Mouse (Mus musculus) hindbrain, embryonic 12.5 days (tissue): ENCODE measurements around the gene Smim24. TPM values are rescaled to one million over a fixed set of nuclear protein-coding genes. Genes with fewer than 3 reads are reported as not detected.
A peak's percentile ranks its signal among the peaks of the same experiment; 100 is the strongest.

Source experiments
- ATAC-seq: fragments of 200-750 bp; cut with Nextera tagmentation; 2 replicates; pipeline ENCODE4 v1.8.0; 2017; ENCODE audit warnings: moderate TSS enrichment; ENCODE audit not compliant: low FRiP score
- H3K27ac ChIP-seq: fragments of 300-500 bp; sonication (generic); 2 replicates; pipeline ENCODE4 v1.5.1; 2016; ENCODE audit warnings: mild to moderate bottlenecking
- H3K27me3 ChIP-seq: fragments of 300-500 bp; sonication (generic); 2 replicates; pipeline ENCODE4 v1.6.1; 2016; ENCODE audit warnings: mild to moderate bottlenecking
- H3K36me3 ChIP-seq: fragments of 300-500 bp; sonication (generic); 2 replicates; pipeline ENCODE4 v1.6.1; 2016; ENCODE audit warnings: mild to moderate bottlenecking
- H3K4me1 ChIP-seq: fragments of 300-500 bp; sonication (generic); 2 replicates; pipeline ENCODE4 v1.6.1; 2016
- H3K4me2 ChIP-seq: fragments of 300-500 bp; sonication (generic); replicated peaks from 2 replicates; pipeline ENCODE4 v1.6.1; 2016; ENCODE audit warnings: mild to moderate bottlenecking
- H3K4me3 ChIP-seq: fragments of 300-500 bp; sonication (generic); 2 replicates; pipeline ENCODE4 v1.5.1; 2016; ENCODE audit warnings: mild to moderate bottlenecking
- H3K9ac ChIP-seq: fragments of 300-500 bp; sonication (generic); 2 replicates; pipeline ENCODE4 v1.6.1; 2016; ENCODE audit warnings: mild to moderate bottlenecking, moderate library complexity
- H3K9me3 ChIP-seq: fragments of 300-500 bp; sonication (generic); replicated peaks from 2 replicates; pipeline ENCODE4 v1.6.1; 2016; ENCODE audit warnings: mild to moderate bottlenecking
- WGBS: fragments of 180-500 bp; shearing (Covaris S2); methylation state at CpG from one replicate; pipeline ENCODE4 v1.1.7; 2016; 5-methylcytosine and 5-hydroxymethylcytosine counted together
- microRNA-seq: library from miRNA; unstranded; fragments of <30 nt; microRNA quantifications from one replicate; pipeline ENCODE4, GENCODE M21; 2017
- polyA plus RNA-seq: library from polyadenylated mRNA; unstranded; fragments of >200 nt; fragmentation: Nextera tagmentation; extraction: Ambion mirVana; gene quantifications from 2 replicates; pipeline ENCODE4 v1.2.1, GENCODE M21; 2016

Gene Smim24
- polyA plus RNA-seq, 1 experiment from 2014 or later: 2.7 TPM

DNA sequence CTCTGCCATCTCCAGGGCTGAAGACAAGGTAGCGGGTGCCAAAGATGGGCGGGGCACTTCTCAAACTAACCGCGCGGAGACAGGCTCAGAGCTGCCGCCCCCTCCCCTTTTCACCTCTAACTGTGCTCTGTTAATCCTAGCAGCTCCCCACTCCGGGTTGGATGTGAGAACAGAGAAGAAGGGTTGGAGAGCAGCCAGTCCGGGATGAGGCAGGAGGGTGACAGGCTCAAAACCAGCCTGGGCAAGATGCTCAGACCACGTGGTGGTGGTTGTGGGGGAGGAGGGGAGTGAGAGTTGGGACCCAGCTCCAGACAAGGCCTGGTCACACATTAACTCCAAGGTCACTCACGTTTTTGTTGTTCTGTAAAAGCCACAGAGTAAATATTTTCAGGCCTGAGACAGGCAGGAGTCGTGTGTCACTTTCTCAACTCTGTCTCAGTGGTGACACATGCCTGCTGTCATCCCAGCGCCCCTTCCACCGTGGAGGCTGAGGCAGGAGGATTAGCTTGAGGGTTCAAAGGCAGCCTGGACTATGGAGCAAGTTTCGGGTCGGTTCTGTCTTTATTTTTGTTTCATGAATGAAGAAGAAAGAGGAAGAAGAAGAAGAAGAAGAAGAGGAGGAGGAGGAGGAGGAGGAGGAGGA is 38.8 kb downstream of the Smim24 start:
- H3K36me3 ChIP-seq: no peaks in the 10 kb centered on the region
- peaks cover 36% of the 10 kb centered on the region for H3K4me1 ChIP-seq
- peaks cover 42% of the 10 kb centered on the region for H3K27me3 ChIP-seq
- ATAC-seq: no peak
- H3K4me2 ChIP-seq: peak overlapping the region; percentile 67
- H3K9ac ChIP-seq: no peak overlapping the region
- no peaks in the 10 kb centered on the region for H3K9me3 ChIP-seq
- H3K4me3 ChIP-seq: peak overlapping the region; percentile 80
- no peak overlapping the region for H3K27ac ChIP-seq
- WGBS: 18% methylated on average over 15 of the region's 15 CpGs

DNA sequence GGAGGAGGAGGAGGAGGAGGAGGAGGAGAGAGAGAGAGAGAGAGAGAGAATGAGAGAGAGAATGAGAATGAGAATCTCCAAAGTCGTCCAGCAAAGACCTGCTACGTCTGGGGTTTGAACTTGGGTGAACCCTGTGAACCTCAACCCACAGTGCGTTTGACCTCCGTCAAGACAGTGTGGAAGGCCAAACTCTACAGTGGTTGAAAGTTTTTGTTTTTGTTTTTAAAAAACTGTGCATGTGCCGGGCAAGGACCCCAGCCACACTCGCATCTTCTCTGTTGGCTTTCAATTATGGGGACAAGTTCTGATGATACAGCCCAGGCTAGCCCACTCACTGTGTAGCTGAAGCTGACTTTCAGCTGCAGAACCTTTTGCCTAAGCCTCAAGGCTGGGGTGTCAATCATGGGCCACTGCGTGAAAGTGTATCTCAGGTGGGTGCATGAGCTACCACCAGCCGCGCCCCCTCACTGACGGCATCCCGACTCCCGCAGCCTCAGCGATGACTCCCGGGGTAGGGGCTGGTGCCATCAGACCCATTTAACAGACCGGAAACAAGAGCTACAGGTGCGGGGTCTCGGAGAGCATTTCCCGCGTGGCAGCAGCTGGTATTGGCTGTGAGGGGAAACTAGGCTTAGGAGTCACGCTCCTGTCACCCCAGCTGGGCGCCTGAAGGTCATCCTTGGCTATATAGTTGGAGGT is 39.5 kb downstream of the Smim24 start:
- 64% methylated on average over 21 of the region's 21 CpGs for WGBS
- Histone ChIP-seq H3K4me1 (peaks cover 29% of the 10 kb centered on the region), H3K9me3 (no peaks in the 10 kb centered on the region), H3K27me3 (peaks cover 39% of the 10 kb centered on the region), H3K4me2 (peak overlapping the region; percentile 48), H3K36me3 (no peaks in the 10 kb centered on the region), H3K4me3 (no peak overlapping the region), H3K9ac (no peak overlapping the region), H3K27ac (no peak overlapping the region)
- ATAC-seq: no peak

DNA sequence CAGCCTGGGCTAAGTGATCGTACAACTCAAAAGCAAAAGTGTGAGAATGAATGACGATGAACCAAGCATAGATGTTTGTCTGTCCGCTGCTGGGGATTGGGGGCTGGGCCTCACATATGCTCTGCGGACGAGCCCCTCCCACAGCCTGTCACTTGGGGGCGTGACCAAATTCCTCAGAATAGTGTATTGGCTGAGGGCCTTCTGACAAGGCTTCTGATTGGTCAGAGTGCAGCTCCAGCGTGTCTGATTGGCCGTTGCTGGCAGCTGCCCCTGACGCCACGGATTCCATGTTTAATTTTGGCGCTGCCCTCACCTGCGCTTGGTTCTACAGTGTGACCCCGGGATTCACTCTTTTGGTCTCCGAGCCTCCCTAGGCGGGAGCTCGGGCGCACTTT is 40.0 kb downstream of the Smim24 start:
- H3K4me1 ChIP-seq: peaks cover 28% of the 10 kb centered on the region
- WGBS: 4% methylated on average over 17 of the region's 17 CpGs
- H3K9me3 ChIP-seq: no peaks in the 10 kb centered on the region
- no peak overlapping the region for H3K27ac ChIP-seq
- H3K27me3 ChIP-seq: peaks cover 37% of the 10 kb centered on the region
- peak; percentile 86 for ATAC-seq
- H3K9ac ChIP-seq: no peak overlapping the region
- H3K4me3 ChIP-seq: peak overlapping the region; percentile 14; the same call in 1 of the 2 replicates
- H3K4me2 ChIP-seq: peak overlapping the region; percentile 48
- H3K36me3 ChIP-seq: no peaks in the 10 kb centered on the region

DNA sequence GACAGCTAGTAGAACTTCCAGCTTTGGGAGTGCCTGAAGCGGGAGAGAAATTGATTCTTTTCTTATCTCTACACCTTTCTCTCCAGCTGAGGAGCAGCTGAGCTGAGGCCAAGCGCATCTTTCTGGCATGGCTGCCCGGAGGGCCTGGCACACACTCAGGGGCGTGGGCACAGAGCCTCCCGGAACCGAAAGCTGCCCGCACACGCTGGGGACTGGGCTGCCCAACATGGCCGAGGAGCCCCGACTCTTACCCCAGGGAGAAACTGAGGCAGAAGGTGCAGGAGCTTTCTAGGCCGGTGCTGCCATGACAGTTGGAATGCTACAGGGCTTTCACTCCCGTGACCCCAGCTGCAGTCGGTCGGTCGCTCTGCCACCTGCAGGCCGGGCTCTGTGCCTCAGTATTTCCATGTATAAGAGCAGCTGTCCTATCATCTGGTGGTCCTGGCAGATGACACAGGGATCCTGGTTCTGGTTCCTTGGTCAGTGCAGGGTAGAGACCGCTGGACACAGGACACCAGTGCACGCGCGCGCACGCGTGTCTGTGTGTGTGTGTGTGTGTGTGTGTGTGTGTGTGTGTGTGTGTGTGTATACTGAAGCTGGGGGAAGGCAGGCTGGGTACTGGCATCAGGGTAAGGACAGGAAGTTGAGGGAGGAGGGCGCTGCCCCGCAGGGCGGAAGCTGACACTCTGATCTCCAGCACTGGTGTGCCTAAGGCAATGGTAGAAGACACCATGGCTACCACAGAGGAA is 40.9 kb downstream of the Smim24 start:
- peaks cover 29% of the 10 kb centered on the region for H3K27me3 ChIP-seq
- no peak for ATAC-seq
- peaks cover 28% of the 10 kb centered on the region for H3K4me1 ChIP-seq
- no peak overlapping the region for H3K9ac ChIP-seq
- 0 out of 2 replicates have a peak overlapping the region, but pooled peaks have one; percentile 48 for H3K4me2 ChIP-seq
- no peaks in the 10 kb centered on the region for H3K36me3 ChIP-seq
- H3K9me3 ChIP-seq: no peaks in the 10 kb centered on the region
- no peak overlapping the region for H3K27ac ChIP-seq
- WGBS: 72% methylated on average over 26 of the region's 26 CpGs
- no peak overlapping the region for H3K4me3 ChIP-seq

DNA sequence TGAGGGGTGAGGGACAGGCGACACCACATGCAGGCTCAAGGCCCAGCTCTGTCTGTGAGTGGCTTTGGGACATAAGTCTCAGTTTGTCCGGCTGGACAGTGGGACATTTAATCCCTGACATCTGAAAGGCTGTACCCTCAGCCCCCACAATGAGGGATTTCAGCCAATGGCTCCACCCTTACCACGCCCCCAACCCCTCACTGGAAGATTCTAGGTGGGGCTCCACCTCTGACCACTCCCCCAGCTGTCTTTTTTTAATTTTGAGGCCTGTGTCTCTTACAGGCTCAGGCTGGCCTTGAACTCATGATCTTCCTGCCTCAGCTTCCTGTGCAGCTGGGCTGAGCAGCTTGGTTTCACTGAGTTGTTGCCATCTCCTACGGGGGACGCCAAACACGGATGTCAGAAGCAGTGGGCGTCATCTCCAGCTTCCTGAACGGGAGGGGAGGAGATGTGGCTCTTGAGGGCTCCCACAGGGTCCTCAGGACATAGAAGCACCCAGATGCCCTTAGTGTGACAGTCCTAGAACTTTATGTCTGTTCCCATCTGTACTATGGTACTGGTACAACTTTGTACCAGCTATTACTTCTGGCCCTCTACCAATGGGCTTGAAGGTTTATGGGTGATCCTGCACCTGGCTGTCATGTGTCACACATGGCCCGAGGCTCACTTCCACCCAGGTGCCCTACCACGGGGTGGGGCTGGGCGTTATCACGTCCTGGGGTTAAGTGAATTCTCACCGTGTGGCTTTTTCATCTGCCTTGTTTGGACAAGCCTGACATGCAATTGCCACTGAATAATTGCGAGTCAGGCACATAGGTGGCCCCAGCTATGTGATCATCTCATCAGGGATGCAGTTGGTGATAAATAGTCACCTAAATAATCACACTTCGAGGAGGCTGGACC is 41.8 kb downstream of the Smim24 start:
- ATAC-seq: no peak
- H3K27ac ChIP-seq: no peak overlapping the region
- no peak overlapping the region for H3K4me3 ChIP-seq
- 63% methylated on average over 15 of the region's 15 CpGs for WGBS
- no peaks in the 10 kb centered on the region for H3K9me3 ChIP-seq
- H3K4me1 ChIP-seq: peaks cover 21% of the 10 kb centered on the region
- no peak overlapping the region for H3K9ac ChIP-seq
- H3K27me3 ChIP-seq: peaks cover 22% of the 10 kb centered on the region; the same call in 1 of the 2 replicates
- H3K4me2 ChIP-seq: no peak overlapping the region
- no peaks in the 10 kb centered on the region for H3K36me3 ChIP-seq

DNA sequence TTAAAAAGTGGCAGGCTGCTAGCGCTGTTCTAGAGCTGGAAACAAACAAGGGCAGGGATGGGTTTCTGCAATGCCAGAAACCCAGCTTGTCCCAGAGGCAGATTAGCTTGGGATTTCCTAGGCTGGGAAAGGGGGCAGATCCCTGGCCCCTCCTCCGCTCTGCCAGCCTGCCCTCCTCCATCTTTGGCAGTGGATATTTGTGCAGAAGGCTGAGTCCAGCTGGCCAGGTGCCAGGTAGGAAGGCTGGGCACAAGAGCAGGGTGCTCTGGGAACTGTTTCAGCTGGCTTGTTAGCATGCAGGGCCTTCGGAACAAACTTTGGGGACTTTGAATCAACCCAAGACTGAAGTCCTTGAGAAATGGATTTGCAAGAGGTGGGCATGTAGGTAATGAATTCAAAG is 42.6 kb downstream of the Smim24 start:
- 77% methylated on average over 3 of the region's 3 CpGs for WGBS
- H3K36me3 ChIP-seq: no peaks in the 10 kb centered on the region

DNA sequence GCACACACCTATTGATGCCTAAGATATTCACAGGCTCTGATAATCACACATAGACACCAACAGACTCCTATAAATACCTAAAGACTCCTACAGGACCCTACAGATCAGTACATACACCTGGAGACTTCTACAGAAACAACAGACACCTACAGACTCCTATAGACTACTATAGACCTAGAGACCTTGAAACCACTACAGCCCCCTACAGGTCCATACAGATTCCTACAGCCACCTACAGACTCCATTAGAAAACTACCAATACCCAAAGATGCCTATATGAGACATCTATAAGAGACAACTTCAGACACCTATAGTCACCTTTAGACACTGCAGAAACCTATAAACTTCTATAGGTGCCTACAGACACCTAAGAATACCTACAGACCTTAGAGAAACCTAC is 48.2 kb downstream of the Smim24 start:
- ATAC-seq: no peak

More for the DNA sequence above, 42.6 kb downstream of the Smim24 start:
- Histone ChIP-seq H3K9ac (no peak overlapping the region), H3K27me3 (peaks cover 22% of the 10 kb centered on the region; the same call in 1 of the 2 replicates), H3K4me3 (no peak overlapping the region), H3K4me1 (peaks cover 18% of the 10 kb centered on the region), H3K9me3 (no peaks in the 10 kb centered on the region), H3K4me2 (no peak overlapping the region), H3K27ac (no peak overlapping the region)
- no peak for ATAC-seq

More for the DNA sequence above, 48.2 kb downstream of the Smim24 start:
- peaks cover 17% of the 10 kb centered on the region; the same call in 1 of the 2 replicates for H3K27me3 ChIP-seq
- H3K4me2 ChIP-seq: no peak overlapping the region
- H3K9me3 ChIP-seq: no peaks in the 10 kb centered on the region
- no peak overlapping the region for H3K4me3 ChIP-seq
- H3K4me1 ChIP-seq: no peaks in the 10 kb centered on the region
- no peak overlapping the region for H3K27ac ChIP-seq
- no peaks in the 10 kb centered on the region for H3K36me3 ChIP-seq
- H3K9ac ChIP-seq: no peak overlapping the region

Small RNA genes lying within 50 kb of the gene (microRNA-seq; reads per million reads assigned to microRNA genes)
- gene Mir1191b (not detected), gene Mir6913 (not detected)

Other genes with a start within 250 kb of the Smim24 start
- 56.7 and 59.2 TPM in 2 replicates for gene Pias4, start 225.1 kb upstream of the Smim24 start, polyA plus RNA-seq
- 539 TPM in 2 replicates for gene Eef2, start 216.4 kb upstream of the Smim24 start, polyA plus RNA-seq
- gene Dapk3, start 210.0 kb upstream of the Smim24 start, polyA plus RNA-seq: 86.4 and 94.5 TPM in 2 replicates
- not detected in 2 replicates for gene 4930442H23Rik, start 209.2 kb upstream of the Smim24 start, polyA plus RNA-seq
- gene Nmrk2, start 191.0 kb upstream of the Smim24 start, polyA plus RNA-seq: not detected in 2 replicates
- gene Atcay, start 162.2 kb upstream of the Smim24 start, polyA plus RNA-seq: 33.7 and 36.8 TPM in 2 replicates
- 14.0 and 15.6 TPM in 2 replicates for gene Zfr2, start 159.9 kb upstream of the Smim24 start, polyA plus RNA-seq
- 6.3 and 6.8 TPM in 2 replicates for gene Matk, start 140.1 kb upstream of the Smim24 start, polyA plus RNA-seq
- 142 and 155 TPM in 2 replicates for gene Mrpl54, start 126.1 kb upstream of the Smim24 start, polyA plus RNA-seq
- 36.9 and 38.1 TPM in 2 replicates for gene Apba3, start 126.1 kb upstream of the Smim24 start, polyA plus RNA-seq
- gene Tjp3, start 101.5 kb upstream of the Smim24 start, polyA plus RNA-seq: 5.4 and 6.8 TPM in 2 replicates
- gene Pip5k1c, start 100.1 kb upstream of the Smim24 start, polyA plus RNA-seq: 97.3 and 103 TPM in 2 replicates
- gene Cactin, start 71.9 kb upstream of the Smim24 start, polyA plus RNA-seq: 53.3 and 54.5 TPM in 2 replicates
- 2.7 and 3.1 TPM in 2 replicates for gene Tbxa2r, start 64.3 kb upstream of the Smim24 start, polyA plus RNA-seq
- not detected in 2 replicates for gene Gipc3, start 49.8 kb upstream of the Smim24 start, polyA plus RNA-seq
- gene Hmg20b, start 42.6 kb upstream of the Smim24 start, polyA plus RNA-seq: 92.0 and 93.4 TPM in 2 replicates
- 11.4 and 12.9 TPM in 2 replicates for gene Mfsd12, start 35.6 kb upstream of the Smim24 start, polyA plus RNA-seq
- gene 4930404N11Rik, start 27.2 kb upstream of the Smim24 start, polyA plus RNA-seq: 0.52 and 0.88 TPM in 2 replicates
- gene Fzr1, start 14.5 kb upstream of the Smim24 start, polyA plus RNA-seq: 132 and 134 TPM in 2 replicates
- 62.7 and 67.5 TPM in 2 replicates for gene Dohh, start 8.6 kb upstream of the Smim24 start, polyA plus RNA-seq
- 5.7 and 5.9 TPM in 2 replicates for gene Gm48551, start 8.6 kb upstream of the Smim24 start, polyA plus RNA-seq
- gene Gm48552, start 4.0 kb upstream of the Smim24 start, polyA plus RNA-seq: 1.1 and 2.4 TPM in 2 replicates
- gene Nfic, start 62.6 kb downstream of the Smim24 start, polyA plus RNA-seq: 30.9 and 31.5 TPM in 2 replicates
- gene Celf5, start 89.7 kb downstream of the Smim24 start, polyA plus RNA-seq: 37.1 and 41.3 TPM in 2 replicates
- gene Ncln, start 103.3 kb downstream of the Smim24 start, polyA plus RNA-seq: 75.1 and 79.5 TPM in 2 replicates
- 0.52 and 0.65 TPM in 2 replicates for gene S1pr4, start 107.1 kb downstream of the Smim24 start, polyA plus RNA-seq
- gene Gna15, start 131.2 kb downstream of the Smim24 start, polyA plus RNA-seq: 0.75 and 0.82 TPM in 2 replicates
- 75.2 and 76.3 TPM in 2 replicates for gene Gna11, start 152.1 kb downstream of the Smim24 start, polyA plus RNA-seq
- 476 and 504 TPM in 2 replicates for gene Aes, start 166.4 kb downstream of the Smim24 start, polyA plus RNA-seq
- 30.6 and 32.1 TPM in 2 replicates for gene Tle2, start 181.5 kb downstream of the Smim24 start, polyA plus RNA-seq
- gene Tle6, start 208.0 kb downstream of the Smim24 start, polyA plus RNA-seq: 8.2 and 8.3 TPM in 2 replicates
- gene BC025920, start 213.2 kb downstream of the Smim24 start, polyA plus RNA-seq: 1.2 and 1.3 TPM in 2 replicates
- 52.7 and 55.5 TPM in 2 replicates for gene Sirt6, start 234.7 kb downstream of the Smim24 start, polyA plus RNA-seq
- 8.6 and 10.5 TPM in 2 replicates for gene Ankrd24, start 235.5 kb downstream of the Smim24 start, polyA plus RNA-seq